Mouse (Mus musculus) limb, embryonic 15.5 days (tissue): ENCODE measurements around the gene Foxk1. TPM values are rescaled to one million over a fixed set of nuclear protein-coding genes. Genes with fewer than 3 reads are reported as not detected.
A peak's percentile ranks its signal among the peaks of the same experiment; 100 is the strongest.

Experiments used
- ATAC-seq: fragments of 200-750 bp; cut with Nextera tagmentation; 2 replicates; pipeline ENCODE4 v1.8.0; 2017; ENCODE audit warnings: low read depth, moderate TSS enrichment; ENCODE audit not compliant: insufficient number of reproducible peaks, low FRiP score, low TSS enrichment
- H3K27ac ChIP-seq: fragments of 300-500 bp; sonication (generic); 2 replicates; pipeline ENCODE4 v1.5.1; 2015; ENCODE audit warnings: moderate library complexity, mild to moderate bottlenecking, inconsistent platforms
- H3K27me3 ChIP-seq: fragments of 300-500 bp; sonication (generic); 2 replicates; pipeline ENCODE4 v1.6.1; 2015; ENCODE audit warnings: inconsistent platforms
- H3K36me3 ChIP-seq: fragments of 300-500 bp; sonication (generic); 2 replicates; pipeline ENCODE4 v1.6.1; 2015; ENCODE audit warnings: inconsistent platforms
- H3K4me1 ChIP-seq: fragments of 300-500 bp; sonication (generic); 2 replicates; pipeline ENCODE4 v1.6.1; 2015; ENCODE audit warnings: inconsistent platforms
- H3K4me2 ChIP-seq: fragments of 300-500 bp; sonication (generic); 2 replicates; pipeline ENCODE4 v1.6.1; 2015; ENCODE audit warnings: mild to moderate bottlenecking, inconsistent platforms
- H3K4me3 ChIP-seq: fragments of 300-500 bp; sonication (generic); 2 replicates; pipeline ENCODE4 v1.5.1; 2015; ENCODE audit warnings: mild to moderate bottlenecking, inconsistent platforms
- H3K9ac ChIP-seq: fragments of 300-500 bp; sonication (generic); 2 replicates; pipeline ENCODE4 v1.6.1; 2015; ENCODE audit warnings: inconsistent platforms
- H3K9me3 ChIP-seq: fragments of 300-500 bp; sonication (generic); 2 replicates; pipeline ENCODE4 v1.6.1; 2016; ENCODE audit warnings: inconsistent platforms
- WGBS: fragments of 180-500 bp; shearing (Covaris S2); methylation state at CpG from one replicate; pipeline ENCODE4 v1.1.7; 2015; 5-methylcytosine and 5-hydroxymethylcytosine counted together
- polyA plus RNA-seq: library from polyadenylated mRNA; unstranded; fragments of >200 nt; fragmentation: Nextera tagmentation; extraction: Ambion mirVana; gene quantifications from 2 replicates; pipeline ENCODE4 v1.2.1, GENCODE M21; 2015

Gene Foxk1
- polyA plus RNA-seq, 1 experiment from 2014 or later, result 5.3 TPM

GRCm38 (mm10) chr5:142372207-142372606 lies 29.1 kb upstream of the Foxk1 start:
- no peaks in the 10 kb centered on the region for H3K27me3 ChIP-seq
- no peak overlapping the region for H3K9ac ChIP-seq
- H3K4me1 ChIP-seq, result peaks cover 22% of the 10 kb centered on the region
- no peaks in the 10 kb centered on the region for H3K36me3 ChIP-seq
- no peak for ATAC-seq
- H3K4me3 ChIP-seq, result no peak overlapping the region
- 0 out of 2 replicates have a peak overlapping the region, but pooled peaks have one; percentile 23 for H3K27ac ChIP-seq
- WGBS, result 43% methylated on average over 6 of the region's 6 CpGs
- H3K9me3 ChIP-seq, result 0 out of 2 replicates have a peak, but pooled peaks cover 4% of the 10 kb centered on the region
- no peak overlapping the region for H3K4me2 ChIP-seq

- no peaks in the 10 kb centered on the region for H3K27me3 ChIP-seq
- no peak overlapping the region for H3K9ac ChIP-seq
- H3K36me3 ChIP-seq, result no peaks in the 10 kb centered on the region
- no peak overlapping the region for H3K4me2 ChIP-seq
- no peak for ATAC-seq
- H3K9me3 ChIP-seq, result 0 out of 2 replicates have a peak, but pooled peaks cover 4% of the 10 kb centered on the region
- no peak overlapping the region for H3K4me3 ChIP-seq
- H3K27ac ChIP-seq, result no peak overlapping the region
- peaks cover 16% of the 10 kb centered on the region for H3K4me1 ChIP-seq
- 91% methylated on average over 9 of the region's 9 CpGs for WGBS
Observed at GRCm38 (mm10) chr5:142374343-142374742, 27.0 kb upstream of the Foxk1 start.

- H3K4me3 ChIP-seq, result no peak overlapping the region
- no peaks in the 10 kb centered on the region for H3K27me3 ChIP-seq
- H3K9ac ChIP-seq, result no peak overlapping the region
- 0 out of 2 replicates have a peak, but pooled peaks cover 4% of the 10 kb centered on the region for H3K9me3 ChIP-seq
- WGBS, result 94% methylated on average over 5 of the region's 5 CpGs
- H3K27ac ChIP-seq, result no peak overlapping the region
- H3K4me2 ChIP-seq, result no peak overlapping the region
- no peaks in the 10 kb centered on the region for H3K36me3 ChIP-seq
- ATAC-seq, result no peak
- H3K4me1 ChIP-seq, result peaks cover 28% of the 10 kb centered on the region
Observed at GRCm38 (mm10) chr5:142375641-142376040, 25.7 kb upstream of the Foxk1 start.

GRCm38 (mm10) chr5:142376071-142376470 lies 25.2 kb upstream of the Foxk1 start:
- Histone ChIP-seq H3K27ac (no peak overlapping the region), H3K4me1 (peaks cover 30% of the 10 kb centered on the region), H3K36me3 (no peaks in the 10 kb centered on the region), H3K4me3 (no peak overlapping the region), H3K9me3 (0 out of 2 replicates have a peak, but pooled peaks cover 4% of the 10 kb centered on the region), H3K4me2 (no peak overlapping the region), H3K9ac (no peak overlapping the region), H3K27me3 (no peaks in the 10 kb centered on the region)
- WGBS, result 81% methylated on average over 6 of the region's 6 CpGs
- no peak for ATAC-seq

DNA sequence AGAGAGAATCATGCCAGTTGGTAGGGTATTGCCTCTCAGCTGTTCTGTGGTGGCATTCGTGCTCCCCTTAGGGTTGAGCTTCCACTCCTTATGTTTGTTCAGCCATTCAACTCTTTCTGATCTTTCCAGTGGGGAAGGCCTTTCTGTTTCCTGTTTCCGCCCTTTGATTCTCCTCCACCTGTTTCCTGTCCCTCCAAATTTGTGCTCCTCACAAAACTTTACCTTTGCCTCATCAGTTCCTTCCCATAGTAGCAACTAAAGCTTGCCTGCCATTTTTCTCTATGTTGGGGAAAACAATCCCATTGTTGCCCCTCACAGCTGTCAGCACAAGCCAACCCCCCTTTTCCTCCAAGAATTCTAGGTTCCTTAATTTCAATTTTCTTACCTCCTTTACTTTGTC lies 23.2 kb upstream of the Foxk1 start:
- 83% methylated on average over 2 of the region's 2 CpGs for WGBS
- H3K9ac ChIP-seq, result no peak overlapping the region
- H3K4me3 ChIP-seq, result no peak overlapping the region
- H3K9me3 ChIP-seq, result 0 out of 2 replicates have a peak, but pooled peaks cover 4% of the 10 kb centered on the region
- H3K27ac ChIP-seq, result no peak overlapping the region
- peaks cover 22% of the 10 kb centered on the region for H3K4me1 ChIP-seq
- no peaks in the 10 kb centered on the region for H3K27me3 ChIP-seq
- no peak for ATAC-seq
- no peak overlapping the region for H3K4me2 ChIP-seq
- H3K36me3 ChIP-seq, result no peaks in the 10 kb centered on the region

- peak; percentile 84 for ATAC-seq
- H3K27ac ChIP-seq, result peak overlapping the region; percentile 89
- H3K4me2 ChIP-seq, result no peak overlapping the region
Observed at GRCm38 (mm10) chr5:142380491-142380890, 20.8 kb upstream of the Foxk1 start.

DNA sequence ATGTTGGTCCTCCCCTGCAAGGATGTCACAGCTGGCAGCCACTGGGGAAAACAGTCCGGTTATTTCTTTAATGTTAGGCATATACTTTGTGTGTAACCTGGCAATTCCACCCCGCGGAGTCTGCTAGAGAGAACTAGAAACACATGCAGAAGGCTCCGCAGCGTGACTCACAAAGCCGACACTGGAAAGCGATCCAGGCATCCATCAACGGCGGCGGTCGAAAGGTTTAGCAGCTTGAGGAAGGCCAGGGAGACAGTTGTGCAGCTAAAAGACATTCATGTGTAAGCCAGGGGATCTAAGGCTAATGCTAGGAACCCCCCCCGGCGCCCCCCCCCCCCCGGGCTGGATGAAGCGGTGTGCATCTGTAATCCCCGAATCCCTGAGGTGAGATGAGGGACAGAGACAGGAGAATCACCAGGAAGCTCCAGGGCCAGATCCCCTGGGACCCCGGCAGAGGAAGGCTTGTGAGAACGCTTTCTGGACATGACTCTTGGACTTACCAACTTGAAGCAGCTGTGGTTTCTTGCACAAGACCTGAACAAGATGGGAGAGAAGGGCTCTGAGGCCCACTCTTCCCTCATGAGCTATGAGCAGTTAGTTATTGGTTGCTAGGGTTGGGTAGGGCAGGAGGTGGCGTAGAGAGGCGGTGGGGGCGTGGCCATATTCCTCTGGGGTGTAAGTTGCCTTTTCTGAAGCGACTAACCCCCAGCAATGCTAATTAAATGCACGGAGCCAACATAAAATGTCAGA lies 16.2 kb upstream of the Foxk1 start:
- Histone ChIP-seq H3K4me2 (0 out of 2 replicates have a peak overlapping the region, but pooled peaks have one; percentile 19), H3K36me3 (no peaks in the 10 kb centered on the region), H3K27me3 (no peaks in the 10 kb centered on the region), H3K9me3 (no peaks in the 10 kb centered on the region), H3K27ac (peak overlapping the region; percentile 90), H3K9ac (no peak overlapping the region), H3K4me1 (peaks cover 55% of the 10 kb centered on the region), H3K4me3 (no peak overlapping the region)
- WGBS, result 17% methylated on average over 22 of the region's 23 CpGs
- no peak for ATAC-seq

More at GRCm38 (mm10) chr5:142380491-142380890, 20.8 kb upstream of the Foxk1 start:
- H3K36me3 ChIP-seq, result no peaks in the 10 kb centered on the region
- peaks cover 45% of the 10 kb centered on the region for H3K4me1 ChIP-seq
- no peak overlapping the region for H3K9ac ChIP-seq
- no peak overlapping the region for H3K4me3 ChIP-seq
- 17% methylated on average over 6 of the region's 6 CpGs for WGBS
- H3K27me3 ChIP-seq, result no peaks in the 10 kb centered on the region
- no peaks in the 10 kb centered on the region for H3K9me3 ChIP-seq

- ATAC-seq, result no peak
- H3K36me3 ChIP-seq, result no peaks in the 10 kb centered on the region
- peak overlapping the region; percentile 31; the same call in 1 of the 2 replicates for H3K4me2 ChIP-seq
- no peak overlapping the region for H3K4me3 ChIP-seq
- WGBS, result 61% methylated on average over 6 of the region's 6 CpGs
- H3K9ac ChIP-seq, result no peak overlapping the region
- peaks cover 52% of the 10 kb centered on the region for H3K4me1 ChIP-seq
- H3K9me3 ChIP-seq, result no peaks in the 10 kb centered on the region
- no peaks in the 10 kb centered on the region for H3K27me3 ChIP-seq
- peak overlapping the region; percentile 90 for H3K27ac ChIP-seq
Observed at GRCm38 (mm10) chr5:142386329-142386728, 15.0 kb upstream of the Foxk1 start.

- Histone ChIP-seq H3K27me3 (no peaks in the 10 kb centered on the region), H3K4me3 (no peak overlapping the region; the same call in 1 of the 2 replicates), H3K27ac (peak overlapping the region; percentile 90), H3K9me3 (no peaks in the 10 kb centered on the region), H3K9ac (no peak overlapping the region), H3K4me1 (peaks cover 53% of the 10 kb centered on the region), H3K36me3 (no peaks in the 10 kb centered on the region), H3K4me2 (peak overlapping the region; percentile 31; the same call in 1 of the 2 replicates)
- ATAC-seq, result peak; percentile 72
- WGBS, result 20% methylated on average over 17 of the region's 17 CpGs
Observed at GRCm38 (mm10) chr5:142386784-142387680, 14.3 kb upstream of the Foxk1 start.

- WGBS, result 78% methylated on average over 4 of the region's 4 CpGs
- H3K4me1 ChIP-seq, result peaks cover 51% of the 10 kb centered on the region
Observed at GRCm38 (mm10) chr5:142387716-142388115, 13.6 kb upstream of the Foxk1 start.

DNA sequence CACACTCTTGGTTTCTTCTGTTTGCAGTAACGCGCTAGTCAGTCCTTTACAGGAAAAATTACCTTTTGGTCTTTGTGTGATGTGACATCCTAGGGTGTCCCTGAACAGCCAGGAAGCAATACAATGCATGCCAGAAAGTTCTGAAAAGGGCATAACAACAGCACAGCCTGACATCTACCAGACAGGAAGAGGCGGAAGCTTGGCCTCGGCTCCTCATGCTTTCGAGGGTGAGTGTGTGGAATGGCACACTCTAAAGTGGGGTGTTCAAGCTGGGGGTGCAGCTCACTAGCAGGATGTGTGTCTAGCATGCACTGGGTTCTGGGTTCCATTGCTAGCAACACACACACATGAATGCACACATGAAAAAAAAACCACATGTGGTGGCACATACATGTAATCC lies 9.6 kb upstream of the Foxk1 start:
- no peak for ATAC-seq
- no peak overlapping the region for H3K9ac ChIP-seq
- H3K4me1 ChIP-seq, result peaks cover 21% of the 10 kb centered on the region
- H3K4me3 ChIP-seq, result no peak overlapping the region
- peak overlapping the region; percentile 54 for H3K27ac ChIP-seq
- H3K4me2 ChIP-seq, result no peak overlapping the region
- 75% methylated on average over 5 of the region's 5 CpGs for WGBS
- no peaks in the 10 kb centered on the region for H3K27me3 ChIP-seq
- no peaks in the 10 kb centered on the region for H3K9me3 ChIP-seq
- no peaks in the 10 kb centered on the region for H3K36me3 ChIP-seq

More at GRCm38 (mm10) chr5:142387716-142388115, 13.6 kb upstream of the Foxk1 start:
- no peak for ATAC-seq
- no peaks in the 10 kb centered on the region for H3K36me3 ChIP-seq
- H3K27ac ChIP-seq, result peak overlapping the region; percentile 90
- no peak overlapping the region for H3K9ac ChIP-seq
- no peaks in the 10 kb centered on the region for H3K27me3 ChIP-seq
- no peak overlapping the region for H3K4me3 ChIP-seq
- no peaks in the 10 kb centered on the region for H3K9me3 ChIP-seq
- H3K4me2 ChIP-seq, result no peak overlapping the region
